Mouse (Mus musculus): ENCODE results near the gene Irf2.

DNA sequence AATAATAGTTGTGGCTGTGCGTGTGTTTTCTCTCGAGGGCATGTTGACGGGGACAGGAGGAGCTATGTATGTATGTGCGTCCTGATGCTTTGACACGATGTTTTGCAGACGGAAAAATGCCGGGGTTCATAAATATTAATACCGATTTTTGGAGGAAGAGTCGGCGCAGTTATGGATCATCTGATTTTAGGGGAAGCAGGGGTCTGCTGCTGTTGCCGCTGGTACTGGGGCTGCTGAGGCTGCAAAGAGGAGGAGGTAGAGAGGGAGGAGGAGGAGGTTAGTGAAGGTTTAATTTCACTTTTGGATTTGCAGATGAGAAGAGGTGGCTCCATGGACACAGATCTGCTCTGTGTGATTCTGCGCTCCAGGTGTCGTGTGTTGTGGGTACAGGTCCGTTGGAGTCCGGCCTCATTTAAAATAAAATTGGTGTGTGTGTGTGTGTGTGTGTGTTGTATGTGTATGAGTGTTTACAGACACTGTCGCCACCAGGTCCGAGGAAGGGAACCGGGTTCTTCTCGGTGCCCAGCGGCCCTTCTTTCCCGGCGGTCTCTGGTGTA is 502 bp downstream of the Irf2 start:
- TF ChIP-seq GATA1 (IDR thresholded peaks at IDR 0.05; ENCODE audit: borderline replicate concordance, low read length) (no peak), FLI1 (IDR thresholded peaks at IDR 0.05; ENCODE audit: low read length) (no peak)
